Mouse (Mus musculus) kidney, adult 2 months (tissue): ENCODE measurements around the gene Slc31a1.

Source experiments
- CTCF ChIP-seq: fragments of 200-500 bp; conservative IDR thresholded peaks from 2 replicates; pipeline ENCODE4 v1.5.1; 2011; ENCODE audit warnings: low read depth, mild to moderate bottlenecking, control low read depth, low read length, moderate library complexity, mixed read lengths; ENCODE audit not compliant: insufficient read depth, insufficient read length
- POLR2A ChIP-seq: fragments of 200-500 bp; IDR thresholded peaks from one replicate; pipeline ENCODE4 v1.6.1; 2011; ENCODE audit warnings: low read depth, low read length, control low read depth

DNA sequence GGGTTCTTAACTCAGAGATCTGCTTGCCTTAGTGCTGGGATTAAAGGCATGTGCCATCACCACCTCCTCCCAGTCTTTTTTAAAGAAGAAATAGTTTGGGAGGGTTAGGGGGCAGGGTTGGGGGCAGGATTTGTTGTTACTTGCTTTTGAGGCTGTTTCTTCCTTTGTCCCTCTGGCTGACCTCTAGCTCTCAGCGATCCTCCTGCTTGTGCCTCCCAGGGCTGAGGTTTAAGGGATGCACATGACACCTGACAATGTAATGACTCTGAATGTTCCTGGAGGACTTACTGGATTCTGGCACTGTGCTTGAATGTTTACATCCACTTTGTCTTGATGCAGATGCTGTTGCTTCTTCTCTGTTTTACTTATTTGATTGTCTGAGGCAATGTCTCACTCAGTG, 11.9 kb downstream of the Slc31a1 start:
- TF ChIP-seq CTCF (no peak), POLR2A (no peak)
